Mouse (Mus musculus) myocyte (in vitro differentiated cells): Measurements from ENCODE around the gene Rbfox2.

Source experiments
- CEBPB ChIP-seq: IDR thresholded peaks from 2 replicates; pipeline ENCODE4 v1.6.1; 2011; ENCODE audit warnings: mild to moderate bottlenecking, moderate library complexity; ENCODE audit not compliant: poor library complexity, insufficient read depth, severe bottlenecking
- E2F4 ChIP-seq: IDR thresholded peaks from one replicate; pipeline ENCODE4 v1.6.1; 2011; ENCODE audit warnings: mild to moderate bottlenecking, control low read depth, moderate library complexity; ENCODE audit not compliant: insufficient read depth
- MAX ChIP-seq: IDR thresholded peaks from one replicate; pipeline ENCODE4 v1.6.1; 2011; ENCODE audit warnings: low read depth, mild to moderate bottlenecking, control low read depth
- MYOD1 ChIP-seq, 3 experiments: IDR thresholded peaks; one replicate each; pipeline ENCODE4 v1.6.1; 2011; ENCODE audit warnings: control low read depth in 2 of 3, low read depth in 2 of 3, mild to moderate bottlenecking in 2 of 3, moderate library complexity in 1 of 3; ENCODE audit not compliant: insufficient read length in 2 of 3, control insufficient read depth in 1 of 3
- MYOG ChIP-seq, 3 experiments: IDR thresholded peaks; one replicate each; pipeline ENCODE4 v1.6.1; 2011; ENCODE audit warnings: control low read depth in 2 of 3, low read depth in 2 of 3, mild to moderate bottlenecking in 2 of 3; ENCODE audit not compliant: insufficient read length in 2 of 3, control insufficient read depth in 1 of 3, insufficient read depth in 1 of 3
- POLR2A ChIP-seq: IDR thresholded peaks from one replicate; pipeline ENCODE4 v1.6.1; 2011; ENCODE audit warnings: low read depth, mild to moderate bottlenecking, control low read depth, moderate library complexity; ENCODE audit not compliant: insufficient read length
- POLR2AphosphoS2 ChIP-seq: IDR thresholded peaks from one replicate; pipeline ENCODE4 v1.6.1; 2011; ENCODE audit warnings: low read depth, control low read depth; ENCODE audit not compliant: insufficient read length
- SRF ChIP-seq: IDR thresholded peaks from one replicate; pipeline ENCODE4 v1.6.1; 2011; ENCODE audit warnings: low read depth; ENCODE audit not compliant: control insufficient read depth, insufficient read length
- TCF12 ChIP-seq: IDR thresholded peaks from one replicate; pipeline ENCODE4 v1.6.1; 2011; ENCODE audit warnings: mild to moderate bottlenecking, control low read depth; ENCODE audit not compliant: poor library complexity, insufficient read depth, severe bottlenecking
- TCF3 ChIP-seq: IDR thresholded peaks from one replicate; pipeline ENCODE4 v1.6.1; 2011; ENCODE audit warnings: low read depth, control low read depth; ENCODE audit not compliant: insufficient read length

- TF ChIP-seq POLR2A (no peak), CEBPB (no peak), MYOG (IDR thresholded peaks at IDR 0.05; ENCODE audit: control insufficient read depth in 1 of 3, insufficient read depth in 1 of 3, insufficient read length in 2 of 3, low read depth in 2 of 3) (no peak), E2F4 (no peak), TCF3 (no peak), POLR2AphosphoS2 (no peak), MAX (no peak), TCF12 (no peak), SRF (no peak), MYOD1 (IDR thresholded peaks at IDR 0.05; ENCODE audit: control insufficient read depth in 1 of 3, insufficient read length in 2 of 3, low read depth in 2 of 3) (no peak)
Measured at GRCm38 (mm10) chr15:77044597-77045320, 262.0 kb downstream of the Rbfox2 start, which contains the start of gene Apol6.
